Mouse (Mus musculus) heart, postnatal 25 days (tissue): ENCODE measurements around the gene Uspl1. TPM values are rescaled to one million over a fixed set of nuclear protein-coding genes. Genes with fewer than 3 reads are reported as not detected.
"Not testable (repeated sequence)": the region's sequence is repeated elsewhere in the genome, so short reads cannot be mapped to it uniquely, and the experiment has no call there.

Experiments used
- DNase-seq: peaks from one replicate; pipeline ENCODE4 v3.0.0; 2022; ENCODE audit warnings: low spot score
- intact Hi-C: fragments of 180-260 bp; cut with DNase I; formaldehyde crosslinking; loops from one replicate; pipeline ENCODE4 v1.15.1; 2025
- total RNA-seq, 2 experiments: library from RNA; stranded (reverse); gene quantifications; 2 replicates each; pipeline ENCODE4 v1.2.3; 2021

The Uspl1 gene
- total RNA-seq, result 10 to 100 TPM; 16.2 to 17.4 TPM

GRCm38 (mm10) chr5:149184104-149184843, at the start of gene Uspl1, which contains the start of gene Hmgb1:
TSS of gene Uspl1 (plus strand) at chr5:149184350.
TSS of gene Hmgb1 (minus strand) at chr5:149184489.
- intact Hi-C loops, result loop anchor here (1.0 to 10.0 kb wide), 4 partner anchors 45 to 259 kb away; partner anchors contain the start of genes Gm42791 and Katnal1
- peak; percentile 98 for DNase-seq

DNA sequence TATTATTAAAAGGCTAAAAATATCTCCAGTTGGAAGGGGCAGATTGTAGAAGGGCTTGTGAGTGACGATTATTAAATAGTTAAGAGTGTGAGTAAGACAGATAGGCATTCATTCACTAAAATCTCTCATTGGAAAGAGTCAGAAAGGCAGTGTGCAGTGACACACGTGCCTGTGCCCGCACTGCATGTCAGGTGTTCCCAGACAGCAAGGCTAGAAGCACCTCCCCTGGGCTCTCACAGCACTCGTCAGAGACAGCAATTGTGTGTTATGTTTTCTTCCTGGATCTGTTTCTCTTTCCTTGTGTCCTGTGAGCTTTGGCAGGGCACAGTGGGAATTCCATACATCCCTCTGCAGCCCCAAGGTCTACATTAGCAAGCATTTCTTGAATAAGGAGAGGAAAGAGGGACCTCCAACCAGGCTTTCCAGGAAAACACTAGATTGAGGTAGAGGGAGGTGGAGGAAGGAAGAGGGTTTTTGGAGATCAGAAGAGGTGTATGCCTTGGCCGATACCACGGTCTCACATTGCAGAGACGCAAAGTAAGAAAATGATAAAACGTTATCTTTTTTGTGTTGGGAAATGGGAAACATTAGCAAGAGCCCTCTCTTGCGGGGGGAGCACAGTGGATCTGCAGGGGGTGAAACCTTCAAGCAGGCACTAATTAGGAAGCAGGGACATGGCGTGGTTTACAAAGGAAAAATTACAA, 49.2 kb upstream of the Uspl1 start:
- DNase-seq, result no peak
- intact Hi-C loops, result no loop called here

GRCm38 (mm10) chr5:149135455-149136354, 48.4 kb upstream of the Uspl1 start:
- intact Hi-C loops, result no loop called here
- no peak for DNase-seq

DNA sequence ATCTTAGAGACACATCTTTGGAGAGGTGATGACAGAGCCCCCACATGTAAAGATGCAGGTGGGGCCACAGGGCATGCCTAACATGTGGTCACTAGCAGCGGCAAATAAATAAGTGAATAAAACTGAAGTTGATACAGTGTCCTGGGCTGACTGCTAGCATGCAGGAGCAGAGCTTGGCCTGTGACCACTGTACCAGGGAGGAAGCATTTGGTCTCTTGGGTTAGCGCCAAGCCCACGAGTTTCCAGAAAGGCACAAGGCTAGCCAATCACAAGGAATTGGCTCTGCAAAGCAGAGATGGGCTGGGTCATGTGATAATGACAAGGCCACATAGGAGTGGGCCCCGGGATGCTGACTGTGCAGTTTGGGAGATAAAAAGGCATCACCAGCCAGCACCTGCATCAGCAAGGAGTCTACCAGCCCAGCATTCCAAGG, 47.2 kb upstream of the Uspl1 start:
- intact Hi-C loops, result no loop called here
- DNase-seq, result no peak

GRCm38 (mm10) chr5:149137447-149137846, 46.7 kb upstream of the Uspl1 start:
- intact Hi-C loops, result no loop called here
- DNase-seq, result no peak

- intact Hi-C loops, result not testable (repeated sequence)
Observed at GRCm38 (mm10) chr5:149138087-149138486, 46.1 kb upstream of the Uspl1 start.

GRCm38 (mm10) chr5:149140336-149140735, 43.8 kb upstream of the Uspl1 start:
- intact Hi-C loops, result no loop called here

More at GRCm38 (mm10) chr5:149138087-149138486, 46.1 kb upstream of the Uspl1 start:
- not testable (repeated sequence) for DNase-seq

DNA sequence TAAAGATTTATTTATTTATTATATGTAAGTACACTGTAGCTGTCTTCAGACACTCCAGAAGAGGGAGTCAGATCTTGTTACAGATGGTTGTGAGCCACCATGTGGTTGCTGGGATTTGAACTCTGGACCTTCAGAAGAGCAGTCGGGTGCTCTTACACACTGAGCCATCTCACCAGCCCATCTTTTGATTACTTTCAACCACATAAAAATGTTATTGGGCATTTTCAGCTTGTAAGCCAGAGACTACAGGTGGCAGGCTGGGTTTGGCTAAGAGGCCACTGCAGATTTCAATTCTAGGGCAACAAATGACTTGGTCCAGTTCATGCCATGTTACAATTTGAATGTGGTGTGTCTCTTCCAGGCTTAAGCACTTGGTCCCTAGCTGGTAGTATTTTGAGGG, 43.0 kb upstream of the Uspl1 start:
- intact Hi-C loops, DNase-seq: not testable (repeated sequence)

More at GRCm38 (mm10) chr5:149140336-149140735, 43.8 kb upstream of the Uspl1 start:
- DNase-seq, result no peak

- intact Hi-C loops, result no loop called here
Observed at GRCm38 (mm10) chr5:149143766-149144375, 40.3 kb upstream of the Uspl1 start.

GRCm38 (mm10) chr5:149146691-149147090, 37.5 kb upstream of the Uspl1 start:
- intact Hi-C loops, result no loop called here
- DNase-seq, result no peak

More at GRCm38 (mm10) chr5:149143766-149144375, 40.3 kb upstream of the Uspl1 start:
- DNase-seq, result peak; percentile 20

DNA sequence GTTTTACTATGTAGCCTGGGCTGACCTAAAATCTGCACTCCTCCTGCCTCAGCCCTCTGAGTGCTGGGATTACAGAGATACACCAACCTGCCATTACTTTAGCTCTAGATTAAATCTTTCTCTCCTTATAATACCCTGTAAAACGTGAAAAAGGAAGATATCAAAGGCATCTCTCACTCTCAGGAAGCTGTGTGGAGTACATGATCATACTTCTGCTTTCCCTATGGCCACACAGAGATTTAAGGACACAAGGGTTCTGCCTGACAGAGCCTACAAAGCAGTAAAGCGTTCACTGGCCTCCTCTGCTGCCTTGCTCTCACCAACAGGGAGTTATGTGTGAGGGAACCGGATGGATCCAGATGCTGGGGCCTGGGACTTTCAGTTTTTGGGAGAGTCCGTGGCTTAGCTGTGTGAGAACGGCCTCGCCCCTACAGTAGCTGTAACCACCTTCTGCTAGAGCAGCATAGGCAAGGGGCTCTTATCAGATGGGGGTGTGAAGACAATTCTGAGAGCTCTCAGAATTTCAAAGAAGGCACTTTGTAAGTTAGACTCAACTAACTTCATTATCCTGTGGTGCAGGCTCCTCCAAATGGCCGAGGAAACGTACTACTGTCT, 36.7 kb upstream of the Uspl1 start:
- intact Hi-C loops, result no loop called here
- DNase-seq, result no peak

DNA sequence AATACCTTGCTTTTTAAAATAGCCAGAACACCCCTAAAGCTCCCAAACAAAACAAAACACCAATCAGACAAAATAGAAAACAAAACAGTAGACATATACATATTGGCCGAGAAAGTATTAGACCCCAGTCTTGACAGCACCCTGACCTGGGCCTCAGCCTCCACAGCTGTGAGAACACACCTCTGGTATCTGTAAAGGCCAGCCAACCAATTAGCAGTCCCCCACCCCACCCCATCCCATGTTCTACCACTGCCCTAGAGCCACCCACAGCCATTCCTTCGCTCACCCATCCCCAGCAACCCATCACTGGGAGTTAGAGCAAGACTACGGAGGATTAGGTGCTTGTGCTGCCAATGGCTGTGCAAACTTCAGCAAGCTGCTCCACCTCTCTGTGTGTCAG, 33.3 kb upstream of the Uspl1 start:
- DNase-seq, result no peak
- intact Hi-C loops, result no loop called here

GRCm38 (mm10) chr5:149152063-149152773, 31.9 kb upstream of the Uspl1 start:
- intact Hi-C loops, result no loop called here
- peak; percentile 6 for DNase-seq

- intact Hi-C loops, result no loop called here
- DNase-seq, result peak; percentile 14
Observed at GRCm38 (mm10) chr5:149152774-149153155, 31.4 kb upstream of the Uspl1 start.

DNA sequence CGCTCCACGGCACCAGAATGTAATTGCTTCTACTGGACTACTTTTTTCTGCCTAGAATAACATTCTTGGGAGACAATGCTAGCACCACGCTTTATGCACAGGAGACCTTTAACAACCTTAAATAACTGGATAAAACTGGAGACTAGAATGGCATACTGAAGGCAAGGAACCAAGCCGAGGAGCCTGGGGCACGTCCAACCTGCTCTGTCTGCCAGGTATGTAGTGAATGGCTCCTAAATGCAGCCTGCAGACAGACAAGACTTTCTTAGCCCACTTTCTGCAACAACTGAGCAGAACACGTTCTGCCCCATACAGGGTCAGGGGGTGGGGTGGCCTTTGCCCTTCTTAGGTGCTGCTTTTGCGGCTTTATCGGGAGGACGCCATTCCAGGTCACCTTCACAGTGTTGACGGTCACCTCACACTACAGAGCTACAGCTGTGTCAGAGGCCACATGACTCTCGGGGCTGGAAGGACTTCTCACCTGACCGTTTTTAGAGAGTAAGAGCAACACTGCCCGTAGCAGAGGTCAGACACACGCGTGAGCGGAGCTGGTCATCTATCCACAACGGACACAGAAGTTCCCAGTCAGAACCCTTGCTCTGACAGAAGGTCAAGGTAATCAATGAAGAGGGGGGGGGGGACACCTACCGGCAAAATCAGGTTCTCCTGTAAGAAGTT, 27.1 kb upstream of the Uspl1 start:
- intact Hi-C loops, result no loop called here
- DNase-seq, result no peak

DNA sequence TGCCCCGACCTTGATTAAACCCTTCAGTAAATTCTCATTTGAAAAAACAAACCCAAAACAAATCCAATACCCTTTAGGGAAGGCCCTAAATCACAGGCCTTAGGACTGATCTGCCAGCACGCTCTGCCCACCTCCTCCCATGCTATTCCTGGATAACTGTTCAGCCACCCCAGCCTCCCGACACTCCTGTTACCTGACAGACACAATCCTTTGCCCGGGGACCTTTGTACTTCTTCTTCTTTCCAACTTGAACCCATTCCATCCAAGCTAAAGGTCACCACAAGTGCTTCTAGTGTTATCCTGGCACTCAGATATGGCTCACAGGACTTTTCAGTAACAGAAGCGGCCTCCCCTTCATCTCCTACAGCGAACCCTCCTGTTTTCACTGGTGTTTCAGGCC, 25.1 kb upstream of the Uspl1 start:
- intact Hi-C loops, result no loop called here
- DNase-seq, result no peak

DNA sequence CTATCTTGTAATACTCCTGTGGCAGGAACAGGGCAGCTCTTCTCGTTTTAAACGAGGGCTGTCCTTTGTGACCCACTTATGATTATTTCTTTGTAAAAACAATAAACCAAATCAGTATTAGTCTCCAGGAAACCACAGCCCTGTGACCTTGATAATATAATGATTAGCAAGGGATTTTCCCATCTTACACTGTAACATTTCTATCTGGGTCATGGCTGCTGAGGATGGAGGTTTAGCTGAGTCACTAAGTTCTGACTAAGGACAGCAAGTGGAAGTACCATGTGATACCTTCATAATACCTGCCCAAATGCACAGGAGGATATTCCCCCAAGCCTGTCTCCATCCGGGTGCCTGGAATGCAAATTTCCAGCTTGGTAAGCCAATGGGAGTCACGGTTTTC, 23.7 kb upstream of the Uspl1 start:
- intact Hi-C loops, result no loop called here
- DNase-seq, result no peak

GRCm38 (mm10) chr5:149162890-149163289, 21.3 kb upstream of the Uspl1 start:
- no peak for DNase-seq
- intact Hi-C loops, result loop anchor here (1.0 kb wide), 1 partner anchor 16 kb away; no protein-coding TSS in a partner anchor
